Mouse (Mus musculus) ES-CJ7 (cell line): ENCODE measurements at regions not wholly inside any gene's neighbourhood (a gene's known extent, or its start where the extent isn't known, plus 50 kb on each side); places are given as distances from the start of the nearest gene placed in this dataset.

ENCODE experiments used
- DNase-seq: peaks from one replicate; pipeline ENCODE4 v3.0.0; 2011; ENCODE audit warnings: low read depth, low spot score

DNA sequence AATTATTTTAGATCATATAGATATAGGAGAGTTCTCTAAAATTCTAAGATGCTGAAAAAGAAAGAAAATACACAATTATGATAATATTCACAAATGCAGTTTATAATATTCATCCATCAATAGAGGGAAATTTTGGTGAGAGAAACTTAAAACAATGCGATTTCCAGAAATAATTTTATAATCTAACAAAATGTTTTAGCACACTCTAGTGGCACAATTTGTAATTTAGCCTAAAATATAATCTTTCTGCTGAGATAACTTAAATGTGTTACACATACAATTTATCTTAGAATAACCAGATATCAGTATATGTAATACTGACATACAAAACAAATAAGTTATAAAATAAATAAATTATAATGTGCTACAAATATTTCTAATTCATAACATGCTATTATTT lies 159.5 kb upstream of the Klhl4 start:
- no peak for DNase-seq

DNA sequence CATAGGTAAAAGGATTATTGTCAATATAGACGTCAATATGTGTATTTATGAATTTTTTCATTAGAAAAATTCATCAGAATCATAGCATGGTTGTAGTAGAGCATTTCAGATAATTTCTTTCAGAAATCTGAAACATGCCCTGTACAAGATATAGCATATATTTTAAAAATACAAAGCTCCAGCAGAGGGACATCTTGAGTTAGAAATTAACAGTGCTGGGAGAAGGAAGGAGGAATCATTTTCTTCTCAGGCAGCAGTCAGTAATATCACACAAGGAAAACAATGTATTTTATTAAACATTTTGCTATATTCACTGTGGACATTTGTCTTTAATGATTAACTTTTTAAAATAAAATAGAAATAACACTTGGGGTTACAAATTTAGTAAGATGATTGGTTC lies 149.8 kb upstream of the Klhl4 start:
- DNase-seq: no peak

DNA sequence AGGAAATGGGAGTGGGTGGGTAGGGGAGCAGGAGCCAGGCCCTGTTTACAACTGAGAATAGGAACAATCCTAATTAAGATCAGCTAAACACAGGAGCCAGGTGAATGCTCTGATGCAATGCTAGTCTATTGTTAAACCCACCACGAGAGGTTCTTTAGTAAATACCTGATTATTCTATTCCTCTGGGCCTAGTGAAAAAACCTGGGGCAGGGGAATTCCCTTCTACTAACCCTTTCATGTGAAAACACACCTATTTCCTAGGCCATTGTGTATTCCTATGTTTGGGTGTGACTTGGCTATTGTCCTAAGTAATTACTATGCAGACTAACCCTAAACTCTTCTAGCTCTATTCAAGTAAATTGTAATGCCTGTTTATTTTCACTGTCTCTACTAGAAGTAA lies 138.0 kb upstream of the Klhl4 start:
- peak; percentile 77 for DNase-seq

DNA sequence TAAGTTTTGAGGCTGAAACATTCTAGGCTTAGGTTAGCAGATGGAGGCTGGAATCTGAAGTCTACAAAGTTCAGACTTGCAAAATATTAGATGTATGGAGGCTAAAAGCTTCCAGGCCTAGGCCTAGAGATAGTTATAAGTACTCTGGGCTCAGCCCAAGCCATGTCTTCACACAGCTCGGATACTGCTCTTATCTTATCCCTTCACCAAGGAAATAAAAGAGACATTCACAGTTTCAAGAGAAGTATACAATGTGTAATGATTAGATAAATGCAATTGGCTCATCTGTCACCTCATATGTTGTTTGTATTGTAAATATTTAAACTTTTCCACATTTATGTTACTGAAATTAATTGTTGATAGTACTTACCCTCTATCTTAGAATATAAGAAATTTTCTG lies 114.9 kb upstream of the Klhl4 start:
- DNase-seq: no peak
